Mouse (Mus musculus): ENCODE results near the gene Cd55b.
"Not testable (repeated sequence)": the region's sequence is repeated elsewhere in the genome, so short reads cannot be mapped to it uniquely, and the experiment has no call there.

GRCm38 (mm10) chr1:130422033-130422432, 776 bp downstream of the Cd55b start:
- not testable (repeated sequence) for TF ChIP-seq CTCF (IDR thresholded peaks at IDR 0.05; ENCODE audit: borderline replicate concordance, insufficient read depth, low read length); POLR2A (IDR thresholded peaks at IDR 0.05; ENCODE audit: low read depth, low read length)
